Mouse (Mus musculus) thymus, adult 2 months (tissue): ENCODE measurements at regions not wholly inside any gene's neighbourhood (a gene's known extent, or its start where the extent isn't known, plus 50 kb on each side); places are given as distances from the start of the nearest gene placed in this dataset.

ENCODE experiments used
- DNase-seq: peaks from one replicate; pipeline ENCODE4 v3.0.0; 2021
- H3K27ac ChIP-seq: fragments of 200-500 bp; 2 replicates; pipeline ENCODE4 v1.5.1; 2012; ENCODE audit warnings: low read length, control low read depth; ENCODE audit not compliant: control insufficient read depth, insufficient read depth
- H3K27me3 ChIP-seq: fragments of 200-500 bp; 2 replicates; pipeline ENCODE4 v1.6.1; 2012; ENCODE audit warnings: mild to moderate bottlenecking, low read length, moderate library complexity, mixed read lengths; ENCODE audit not compliant: control insufficient read depth, insufficient read depth
- H3K36me3 ChIP-seq: fragments of 200-500 bp; 2 replicates; pipeline ENCODE4 v1.6.1; 2012; ENCODE audit warnings: mild to moderate bottlenecking, low read length, moderate library complexity; ENCODE audit not compliant: control insufficient read depth, insufficient read depth
- H3K4me1 ChIP-seq: fragments of 200-500 bp; replicated peaks from 2 replicates; pipeline ENCODE4 v1.6.1; 2012; ENCODE audit warnings: low read length; ENCODE audit not compliant: control insufficient read depth, insufficient read depth
- H3K4me3 ChIP-seq: fragments of 200-500 bp; 2 replicates; pipeline ENCODE4 v1.5.1; 2012; ENCODE audit warnings: mild to moderate bottlenecking, low read length, control low read depth, moderate library complexity; ENCODE audit not compliant: control insufficient read depth, insufficient read depth
- CTCF ChIP-seq: fragments of 200-500 bp; IDR thresholded peaks from 2 replicates; pipeline ENCODE4 v1.5.1; 2012; ENCODE audit warnings: mild to moderate bottlenecking, control low read depth, low read length, moderate library complexity, borderline replicate concordance; ENCODE audit not compliant: control insufficient read depth, poor library complexity, insufficient read depth; ENCODE audit errors: extremely low read depth
- POLR2A ChIP-seq: fragments of 200-500 bp; IDR thresholded peaks from 2 replicates; pipeline ENCODE4 v1.6.1; 2012; ENCODE audit warnings: mild to moderate bottlenecking, low read length, control low read depth, moderate library complexity; ENCODE audit not compliant: control insufficient read depth, poor library complexity, insufficient read depth; ENCODE audit errors: extremely low read depth
- WGBS: fragments of 180-500 bp; shearing (Covaris S2); methylation state at CpG from one replicate; pipeline ENCODE4 v1.1.7; 2018; 5-methylcytosine and 5-hydroxymethylcytosine counted together

DNA sequence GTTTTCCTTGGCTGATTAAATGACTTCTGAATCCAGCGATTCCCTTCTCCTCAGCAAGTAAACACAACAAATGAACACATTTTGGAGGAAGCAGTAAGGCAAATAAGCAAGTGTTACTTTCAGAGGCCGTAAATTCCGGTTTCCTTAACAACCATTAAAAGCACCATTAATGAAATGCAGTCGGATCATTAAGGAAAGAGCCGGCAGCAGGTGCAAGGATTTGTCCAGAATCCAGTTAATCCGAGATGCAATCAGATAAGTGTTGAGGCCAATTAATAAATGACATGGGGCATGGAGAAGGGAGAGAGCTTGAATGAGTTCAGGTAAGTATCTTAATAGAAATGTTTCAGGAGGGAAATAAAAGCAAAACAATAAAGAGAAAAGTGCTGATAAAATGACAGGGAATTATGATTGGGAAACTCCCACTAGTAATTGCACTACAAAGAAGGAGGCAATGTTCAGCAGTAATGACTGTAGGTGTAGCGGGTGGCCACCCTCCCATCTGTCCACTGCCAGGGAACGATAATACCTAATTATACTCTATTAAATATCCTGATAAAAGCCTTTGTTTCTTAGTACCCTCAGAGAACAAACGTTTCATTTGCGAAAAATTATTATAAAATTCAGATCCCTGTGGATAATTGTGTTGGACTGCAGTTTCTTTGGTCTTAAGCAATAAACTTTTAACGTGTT lies 194.9 kb downstream of the Kcnj2 start:
- TF ChIP-seq POLR2A = no peak
- TF ChIP-seq CTCF = no peak
- WGBS = 92% methylated on average over 11 of the region's 11 CpGs
- no peak for DNase-seq
- no peaks in the 10 kb centered on the region for H3K27me3 ChIP-seq
- H3K4me1 ChIP-seq = no peaks in the 10 kb centered on the region
- H3K4me3 ChIP-seq = no peak overlapping the region
- no peak overlapping the region for H3K27ac ChIP-seq
- no peaks in the 10 kb centered on the region for H3K36me3 ChIP-seq

DNA sequence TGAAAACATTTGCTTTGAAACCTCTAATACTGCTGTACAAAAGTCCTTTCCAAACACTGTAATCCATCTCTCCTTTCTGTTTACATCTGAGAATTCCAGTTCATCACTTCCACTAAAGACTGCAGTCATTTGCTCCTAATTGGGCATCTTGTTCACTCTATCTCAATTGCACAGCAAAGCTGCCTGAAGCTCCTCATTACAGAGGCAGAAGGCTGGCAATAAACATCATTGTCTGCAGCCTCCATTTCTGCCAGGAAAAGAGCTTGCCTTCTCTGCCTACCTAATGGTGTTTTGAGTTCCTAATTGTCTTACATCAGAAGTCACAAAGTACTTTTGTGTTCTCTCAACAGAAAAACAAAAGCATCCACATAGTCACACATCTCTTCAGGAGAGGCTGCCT lies 207.7 kb downstream of the Kcnj2 start:
- no peaks in the 10 kb centered on the region for H3K36me3 ChIP-seq
- no peak overlapping the region for H3K27ac ChIP-seq
- no peak for DNase-seq
- H3K4me3 ChIP-seq = no peak overlapping the region
- no peak for TF ChIP-seq POLR2A
- no peak for TF ChIP-seq CTCF
- no peaks in the 10 kb centered on the region for H3K27me3 ChIP-seq
- H3K4me1 ChIP-seq = no peaks in the 10 kb centered on the region

DNA sequence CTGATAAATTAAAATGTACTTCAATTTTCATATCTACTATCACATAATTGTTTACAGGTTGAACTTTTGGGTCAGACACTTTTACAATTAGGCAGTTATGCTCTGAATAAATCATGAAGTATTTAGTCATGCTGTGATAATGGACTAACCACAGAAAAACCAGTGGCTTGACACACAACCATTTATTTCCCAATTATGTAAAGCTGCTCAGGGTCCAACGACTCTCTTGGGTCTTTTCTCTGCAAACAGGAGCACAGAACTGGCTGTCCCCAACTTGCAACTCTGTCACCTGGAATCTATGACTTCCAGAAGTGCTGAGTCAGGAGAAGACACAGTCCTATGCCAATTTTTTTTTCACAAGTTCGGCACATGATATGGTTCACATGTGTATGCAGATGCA lies 214.8 kb downstream of the Kcnj2 start:
- Histone ChIP-seq H3K27ac (no peak overlapping the region), H3K36me3 (no peaks in the 10 kb centered on the region), H3K27me3 (no peaks in the 10 kb centered on the region), H3K4me3 (no peak overlapping the region), H3K4me1 (no peaks in the 10 kb centered on the region)
- TF ChIP-seq CTCF = no peak
- TF ChIP-seq POLR2A = no peak
- no peak for DNase-seq
- WGBS = 37% methylated on average over 2 of the region's 2 CpGs

- H3K27me3 ChIP-seq = no peaks in the 10 kb centered on the region
- DNase-seq = no peak
- no peak overlapping the region for H3K4me3 ChIP-seq
- no peak overlapping the region for H3K27ac ChIP-seq
- 84% methylated on average over 7 of the region's 7 CpGs for WGBS
- H3K36me3 ChIP-seq = no peaks in the 10 kb centered on the region
- TF ChIP-seq CTCF (no peak), POLR2A (no peak)
- no peaks in the 10 kb centered on the region for H3K4me1 ChIP-seq
These were observed 215.5 kb downstream of the Kcnj2 start for GRCm38 (mm10) chr11:111281237-111282160.

GRCm38 (mm10) chr11:111282283-111282682 lies 216.3 kb downstream of the Kcnj2 start:
- Histone ChIP-seq H3K36me3 (no peaks in the 10 kb centered on the region), H3K27ac (no peak overlapping the region), H3K4me3 (no peak overlapping the region), H3K27me3 (no peaks in the 10 kb centered on the region), H3K4me1 (no peaks in the 10 kb centered on the region)
- WGBS = 42% methylated on average over 2 of the region's 2 CpGs
- TF ChIP-seq CTCF (no peak), POLR2A (no peak)
- no peak for DNase-seq

DNA sequence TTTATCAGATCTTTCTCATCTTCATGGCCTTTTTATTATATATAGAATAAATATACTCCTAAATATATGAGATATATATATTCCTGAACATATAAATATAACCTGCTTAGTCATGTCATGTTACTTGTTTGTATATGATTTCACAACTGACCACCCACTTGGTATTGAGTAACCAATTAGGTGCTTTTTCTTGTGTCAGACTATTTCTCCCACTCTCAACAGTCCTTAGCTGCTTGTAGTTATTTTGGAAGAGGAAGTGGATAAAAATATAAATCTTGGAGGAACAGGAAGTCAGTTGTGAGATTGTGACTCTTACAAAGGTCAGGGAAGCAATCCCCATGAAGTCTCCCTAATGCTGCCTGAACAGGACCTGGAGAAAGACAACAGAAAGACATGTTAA lies 224.6 kb downstream of the Kcnj2 start:
- no peak for DNase-seq
- TF ChIP-seq CTCF = no peak
- TF ChIP-seq POLR2A = no peak
- Histone ChIP-seq H3K4me1 (no peaks in the 10 kb centered on the region), H3K27ac (no peak overlapping the region), H3K36me3 (no peaks in the 10 kb centered on the region), H3K4me3 (no peak overlapping the region), H3K27me3 (no peaks in the 10 kb centered on the region)

GRCm38 (mm10) chr11:111296309-111296721 lies 230.4 kb downstream of the Kcnj2 start:
- TF ChIP-seq POLR2A = no peak
- TF ChIP-seq CTCF = no peak
- Histone ChIP-seq H3K27ac (no peak overlapping the region), H3K36me3 (no peaks in the 10 kb centered on the region), H3K4me3 (no peak overlapping the region), H3K4me1 (no peaks in the 10 kb centered on the region), H3K27me3 (no peaks in the 10 kb centered on the region)
- no peak for DNase-seq
- WGBS = 87% methylated on average over 9 of the region's 9 CpGs
